Mouse (Mus musculus) heart, embryonic 12.5 days (tissue): ENCODE measurements around the gene Klra6. TPM values are rescaled to one million over a fixed set of nuclear protein-coding genes. Genes with fewer than 3 reads are reported as not detected.
"Not testable (repeated sequence)": the region's sequence is repeated elsewhere in the genome, so short reads cannot be mapped to it uniquely, and the experiment has no call there.

Experiments
- ATAC-seq: fragments of 200-750 bp; cut with Nextera tagmentation; 2 replicates; pipeline ENCODE4 v1.8.0; 2017; ENCODE audit warnings: moderate TSS enrichment, moderate library complexity; ENCODE audit not compliant: insufficient number of reproducible peaks, low FRiP score
- H3K27ac ChIP-seq: fragments of 300-500 bp; sonication (generic); 2 replicates; pipeline ENCODE4 v1.5.1; 2016; ENCODE audit warnings: mild to moderate bottlenecking, moderate library complexity; ENCODE audit not compliant: poor library complexity, severe bottlenecking
- H3K27me3 ChIP-seq: fragments of 300-500 bp; sonication (generic); replicated peaks from 2 replicates; pipeline ENCODE4 v1.6.1; 2016; ENCODE audit warnings: mild to moderate bottlenecking, moderate library complexity
- H3K36me3 ChIP-seq: fragments of 300-500 bp; sonication (generic); 2 replicates; pipeline ENCODE4 v1.6.1; 2016; ENCODE audit warnings: mild to moderate bottlenecking, moderate library complexity
- H3K4me1 ChIP-seq: fragments of 300-500 bp; sonication (generic); replicated peaks from 2 replicates; pipeline ENCODE4 v1.6.1; 2016; ENCODE audit warnings: mild to moderate bottlenecking
- H3K4me2 ChIP-seq: fragments of 300-500 bp; sonication (generic); 2 replicates; pipeline ENCODE4 v1.6.1; 2016; ENCODE audit warnings: mild to moderate bottlenecking, moderate library complexity
- H3K4me3 ChIP-seq: fragments of 300-500 bp; sonication (generic); 2 replicates; pipeline ENCODE4 v1.5.1; 2016; ENCODE audit warnings: mild to moderate bottlenecking
- H3K9ac ChIP-seq: fragments of 300-500 bp; sonication (generic); 2 replicates; pipeline ENCODE4 v1.6.1; 2016; ENCODE audit warnings: mild to moderate bottlenecking, moderate library complexity
- H3K9me3 ChIP-seq: fragments of 300-500 bp; sonication (generic); replicated peaks from 2 replicates; pipeline ENCODE4 v1.6.1; 2016; ENCODE audit warnings: mild to moderate bottlenecking, moderate library complexity
- WGBS: fragments of 180-500 bp; shearing (Covaris S2); methylation state at CpG from one replicate; pipeline ENCODE4 v1.1.7; 2016; 5-methylcytosine and 5-hydroxymethylcytosine counted together
- polyA plus RNA-seq: library from polyadenylated mRNA; unstranded; fragments of >200 nt; fragmentation: Nextera tagmentation; extraction: Ambion mirVana; gene quantifications from 2 replicates; pipeline ENCODE4 v1.2.1, GENCODE M21; 2016

The Klra6 gene
- not detected in 2 replicates for polyA plus RNA-seq

DNA sequence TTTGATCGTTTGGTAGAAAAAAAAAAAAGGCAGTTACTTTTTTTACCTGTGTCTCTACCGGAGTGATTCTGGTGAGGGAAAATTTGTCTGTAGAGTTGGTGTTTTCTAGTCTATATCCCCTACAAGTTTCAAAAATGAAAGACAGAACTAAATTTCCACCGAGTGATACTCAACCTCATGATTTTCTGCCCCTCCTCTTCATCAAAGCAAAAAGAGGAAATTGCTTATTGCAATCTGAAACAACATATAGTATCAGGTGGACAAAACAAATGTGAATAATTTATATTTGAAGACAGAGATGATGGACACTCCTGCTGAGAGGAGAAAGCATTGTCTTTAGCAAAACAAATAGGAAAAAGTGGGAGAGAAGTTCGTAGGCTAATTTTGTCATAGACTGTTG lies at the start of gene Klra6:
TSS of gene Klra6 (minus strand) at position 101 of the 400 bp plus-strand sequence.
- Histone ChIP-seq H3K9me3 (peaks cover 6% of the 10 kb centered on the region; the same call in 1 of the 2 replicates), H3K36me3 (no peaks in the 10 kb centered on the region), H3K27me3 (no peaks in the 10 kb centered on the region), H3K4me2 (no peak within 1 kb of the TSS), H3K4me3 (no peak within 1 kb of the TSS), H3K9ac (no peak within 1 kb of the TSS), H3K27ac (no peak within 1 kb of the TSS), H3K4me1 (no peaks in the 10 kb centered on the region)
- WGBS = 69% methylated on average over 4 of the region's 4 CpGs
- no peak for ATAC-seq

- WGBS = 52% methylated on average over 1 of the region's 1 CpGs
- H3K36me3 ChIP-seq, H3K4me1 ChIP-seq, H3K27ac ChIP-seq, ATAC-seq, H3K27me3 ChIP-seq, H3K9ac ChIP-seq, H3K4me2 ChIP-seq, H3K4me3 ChIP-seq: not testable (repeated sequence)
- peaks cover 15% of the 10 kb centered on the region for H3K9me3 ChIP-seq
Measured at GRCm38 (mm10) chr6:130067171-130067570, 40.4 kb upstream of the Klra6 start, which contains the start of gene Klra4. Klra4 (minus strand) TSS chr6:130067271.

GRCm38 (mm10) chr6:130065196-130065595 lies 38.4 kb upstream of the Klra6 start:
- no peak overlapping the region for H3K27ac ChIP-seq
- no peak overlapping the region for H3K9ac ChIP-seq

GRCm38 (mm10) chr6:130035146-130035545 lies 8.4 kb upstream of the Klra6 start:
- H3K36me3 ChIP-seq, H3K4me1 ChIP-seq, H3K27ac ChIP-seq, H3K4me2 ChIP-seq, H3K27me3 ChIP-seq, H3K9me3 ChIP-seq, H3K9ac ChIP-seq, ATAC-seq, H3K4me3 ChIP-seq: not testable (repeated sequence)
- 48% methylated on average over 4 of the region's 4 CpGs for WGBS

More at GRCm38 (mm10) chr6:130065196-130065595, 38.4 kb upstream of the Klra6 start:
- Histone ChIP-seq H3K27me3 (no peaks in the 10 kb centered on the region), H3K4me1 (no peaks in the 10 kb centered on the region), H3K9me3 (peaks cover 8% of the 10 kb centered on the region; the same call in 1 of the 2 replicates), H3K4me2 (no peak overlapping the region), H3K36me3 (no peaks in the 10 kb centered on the region), H3K4me3 (no peak overlapping the region)
- WGBS = 65% methylated on average over 5 of the region's 5 CpGs
- ATAC-seq = no peak

- H3K4me2 ChIP-seq, H3K27me3 ChIP-seq, ATAC-seq, H3K36me3 ChIP-seq, H3K4me3 ChIP-seq, H3K4me1 ChIP-seq, H3K9ac ChIP-seq, H3K27ac ChIP-seq: not testable (repeated sequence)
- peaks cover 14% of the 10 kb centered on the region for H3K9me3 ChIP-seq
Measured at GRCm38 (mm10) chr6:130031493-130032089, 4.8 kb upstream of the Klra6 start.

Other genes starting within 250 kb of the Klra6 start
- not detected in 2 replicates for gene Gm156, start 242.7 kb downstream of the Klra6 start, polyA plus RNA-seq
- gene Gm17631, start 164.3 kb downstream of the Klra6 start, polyA plus RNA-seq = not detected in 2 replicates
- gene Klra17, start 150.3 kb downstream of the Klra6 start, polyA plus RNA-seq = not detected in 2 replicates
- not detected in 2 replicates for gene Klra5, start 109.3 kb downstream of the Klra6 start, polyA plus RNA-seq
- not detected in 2 replicates for gene Klra4, start 40.3 kb upstream of the Klra6 start, polyA plus RNA-seq
- gene Klra8, start 102.9 kb upstream of the Klra6 start, polyA plus RNA-seq = not detected in 2 replicates
- not detected in 2 replicates for gene Klra9, start 166.2 kb upstream of the Klra6 start, polyA plus RNA-seq
- not detected in 2 replicates for gene Klra7, start 206.4 kb upstream of the Klra6 start, polyA plus RNA-seq